In genomic region chr17:24887291-24888080, GRCm38 (mm10) we compare ENCODE assay signal across 8 mouse cellular contexts. TPM values are rescaled to one million over a fixed set of nuclear protein-coding genes. Genes with fewer than 3 reads are reported as not detected.
DNase-seq lines count a peak whose midpoint lies in the region; ATAC-seq and TF ChIP-seq lines count a peak whose summit lies in the region.

No protein-coding gene starts in this region.

- peak overlapping the region; percentile 55 for H3K4me3 ChIP-seq in liver, adult 2 months (ENCODE audit: insufficient read depth, low read depth, low read length)
- H3K4me3 ChIP-seq in bone marrow macrophage, adult 2 months (ENCODE audit: insufficient read depth, low read length), result peak overlapping the region; percentile 92
- peak overlapping the region; percentile 86 for H3K4me3 ChIP-seq in forebrain, postnatal 0 days (ENCODE audit: low read depth, low read length)
- peak overlapping the region; percentile 96 for H3K4me3 ChIP-seq in liver, embryonic 15.5 days (replicated peaks)

- no peak for DNase-seq in liver, adult 2 months (ENCODE audit: extremely low read depth, low read depth, low spot score)
- no peak for DNase-seq in liver
- no peak for DNase-seq in forebrain, postnatal 0 days
- no peak for DNase-seq in left cerebral cortex, adult 11 months (ENCODE audit: low spot score)

- TF ChIP-seq CTCF in liver, adult 2 months (IDR thresholded peaks at IDR 0.05; ENCODE audit: low read depth, low read length), result no peak
- TF ChIP-seq CTCF in bone marrow macrophage, adult 2 months (IDR thresholded peaks at IDR 0.05; ENCODE audit: low read depth, low read length), result no peak
- TF ChIP-seq CTCF in forebrain, postnatal 0 days (IDR thresholded peaks at IDR 0.05; ENCODE audit: low read depth), result no peak

- H3K36me3 ChIP-seq in liver, adult 2 months (ENCODE audit: control insufficient read depth, insufficient read depth, low read length), result peaks cover 3% of the 10 kb centered on the region; the same call in 1 of the 2 replicates
- peaks cover 46% of the 10 kb centered on the region for H3K36me3 ChIP-seq in forebrain, postnatal 0 days (ENCODE audit: insufficient read depth)
- H3K36me3 ChIP-seq in liver, embryonic 15.5 days (replicated peaks), result peaks cover 75% of the 10 kb centered on the region

- peak overlapping the region; percentile 36 for H3K27ac ChIP-seq in liver, adult 2 months (replicated peaks; ENCODE audit: insufficient read depth, low read depth, low read length)
- no peak overlapping the region for H3K27ac ChIP-seq in bone marrow macrophage, adult 2 months (ENCODE audit: insufficient read depth, low read depth, low read length)
- H3K27ac ChIP-seq in forebrain, postnatal 0 days (ENCODE audit: low read depth, low read length), result peak overlapping the region; percentile 84; the same call in 1 of the 2 replicates
- H3K27ac ChIP-seq in liver, embryonic 15.5 days (replicated peaks), result peak overlapping the region; percentile 94

- H3K4me1 ChIP-seq in liver, adult 2 months (ENCODE audit: control insufficient read depth, insufficient read depth, low read length), result peaks cover 22% of the 10 kb centered on the region
- H3K4me1 ChIP-seq in bone marrow macrophage, adult 2 months (ENCODE audit: control insufficient read depth, insufficient read depth, low read length), result peaks cover 9% of the 10 kb centered on the region
- peaks cover 9% of the 10 kb centered on the region for H3K4me1 ChIP-seq in forebrain, postnatal 0 days (ENCODE audit: insufficient read depth)
- H3K4me1 ChIP-seq in liver, embryonic 15.5 days (replicated peaks), result peaks cover 67% of the 10 kb centered on the region

- peak overlapping the region; percentile 92 for H3K4me2 ChIP-seq in forebrain, postnatal 0 days (ENCODE audit: low read depth)
- H3K4me2 ChIP-seq in liver, embryonic 15.5 days, result peak overlapping the region; percentile 84

- peaks cover 15% of the 10 kb centered on the region; the same call in 1 of the 2 replicates for H3K79me2 ChIP-seq in liver, adult 2 months (ENCODE audit: control insufficient read depth, insufficient read depth, low read length)

- 45% methylated on average over 18 of the region's 18 CpGs for WGBS in liver, adult 2 months
- 65% methylated on average over 18 of the region's 18 CpGs for WGBS in forebrain, postnatal 0 days
- 55% methylated on average over 18 of the region's 18 CpGs for WGBS in liver, embryonic 15.5 days (ENCODE audit: insufficient replicate concordance)

- peak overlapping the region; percentile 63 for H3K9ac ChIP-seq in liver, adult 2 months (ENCODE audit: low read depth, low read length)
- peak overlapping the region; percentile 77 for H3K9ac ChIP-seq in forebrain, postnatal 0 days
- H3K9ac ChIP-seq in liver, embryonic 15.5 days, result peak overlapping the region; percentile 96

- H3K27me3 ChIP-seq in liver, adult 2 months (ENCODE audit: control insufficient read depth, insufficient read depth, low read length), result no peaks in the 10 kb centered on the region
- no peaks in the 10 kb centered on the region for H3K27me3 ChIP-seq in forebrain, postnatal 0 days (ENCODE audit: insufficient read depth, low read length)
- H3K27me3 ChIP-seq in liver, embryonic 15.5 days, result no peaks in the 10 kb centered on the region

- no peak for ATAC-seq in forebrain, postnatal 0 days
- ATAC-seq in liver, embryonic 15.5 days (ENCODE audit: insufficient read depth), result no peak
- no peak for ATAC-seq in frontal cortex, adult (ENCODE audit: low TSS enrichment)
- no peak for ATAC-seq in granulocyte monocyte progenitor cell, adult 5-6 weeks (replicated peaks; ENCODE audit: poor library complexity, severe bottlenecking)

- TF ChIP-seq POLR2A in liver, adult 2 months (IDR thresholded peaks at IDR 0.05; ENCODE audit: extremely low read depth, insufficient read depth, low read length), result 0 out of 2 replicates have a peak, but pooled peaks have one; percentile 3
- no peak for TF ChIP-seq POLR2A in bone marrow macrophage, adult 2 months (IDR thresholded peaks at IDR 0.05; ENCODE audit: borderline replicate concordance, low read depth, low read length)

- H3K9me3 ChIP-seq in forebrain, postnatal 0 days (ENCODE audit: low read length), result no peaks in the 10 kb centered on the region
- H3K9me3 ChIP-seq in liver, embryonic 15.5 days (replicated peaks), result no peaks in the 10 kb centered on the region

RNA-seq across cellular contexts. Expression of gene Spsb3, which starts 1.0 kb away (rescaled TPM):
- total RNA-seq in liver, adult 2 months (2014; rRNA removed), result 8.7 and 14.8 TPM in 2 replicates
- polyA plus RNA-seq in liver, adult 2 months (2012; rRNA removed), result 37.5 and 42.4 TPM in 2 replicates
- 20.2 and 21.3 TPM in 2 replicates for polyA plus RNA-seq in bone marrow macrophage, adult 2 months (2012; ENCODE audit: insufficient read depth, insufficient read length, missing spikeins)
- total RNA-seq in forebrain, postnatal 0 days (2014; rRNA removed), result 75.7 and 91.0 TPM in 2 replicates
- polyA plus RNA-seq in forebrain, postnatal 0 days (2015; fragmentation: Nextera tagmentation; extraction: Ambion mirVana), result 89.8 and 97.8 TPM in 2 replicates
- polyA plus RNA-seq in liver, embryonic 15.5 days (2015; fragmentation: Nextera tagmentation; extraction: Ambion mirVana), result 45.2 and 48.4 TPM in 2 replicates
- 15.7 and 29.3 TPM in 2 replicates for total RNA-seq in granulocyte monocyte progenitor cell, adult 5-6 weeks (2014; fragmentation: Nextera tagmentation)
- total RNA-seq in granulocyte monocyte progenitor cell, adult 5-6 weeks (2017), result 10.4 and 15.8 TPM in 2 replicates

RNA-seq across cellular contexts. Expression of gene Nubp2, which starts 1.3 kb away (rescaled TPM):
- 16.2 and 24.7 TPM in 2 replicates for total RNA-seq in liver, adult 2 months (2014; rRNA removed)
- polyA plus RNA-seq in liver, adult 2 months (2012; rRNA removed), result 30.2 and 33.0 TPM in 2 replicates
- 39.0 and 40.3 TPM in 2 replicates for polyA plus RNA-seq in bone marrow macrophage, adult 2 months (2012; ENCODE audit: insufficient read depth, insufficient read length, missing spikeins)
- 40.5 and 50.6 TPM in 2 replicates for total RNA-seq in forebrain, postnatal 0 days (2014; rRNA removed)
- 67.3 and 80.1 TPM in 2 replicates for polyA plus RNA-seq in forebrain, postnatal 0 days (2015; fragmentation: Nextera tagmentation; extraction: Ambion mirVana)
- polyA plus RNA-seq in liver, embryonic 15.5 days (2015; fragmentation: Nextera tagmentation; extraction: Ambion mirVana), result 68.1 and 73.5 TPM in 2 replicates
- total RNA-seq in granulocyte monocyte progenitor cell, adult 5-6 weeks (2014; fragmentation: Nextera tagmentation), result 103 and 108 TPM in 2 replicates
- total RNA-seq in granulocyte monocyte progenitor cell, adult 5-6 weeks (2017), result 42.8 and 48.2 TPM in 2 replicates

RNA-seq across cellular contexts. Expression of gene Eme2, which starts 7.4 kb away (rescaled TPM):
- 19.5 and 20.5 TPM in 2 replicates for total RNA-seq in liver, adult 2 months (2014; rRNA removed)
- 21.0 and 31.2 TPM in 2 replicates for polyA plus RNA-seq in liver, adult 2 months (2012; rRNA removed)
- polyA plus RNA-seq in bone marrow macrophage, adult 2 months (2012; ENCODE audit: insufficient read depth, insufficient read length, missing spikeins), result 5.9 and 7.1 TPM in 2 replicates
- total RNA-seq in forebrain, postnatal 0 days (2014; rRNA removed), result 35.6 and 36.6 TPM in 2 replicates
- 14.7 and 17.9 TPM in 2 replicates for polyA plus RNA-seq in forebrain, postnatal 0 days (2015; fragmentation: Nextera tagmentation; extraction: Ambion mirVana)
- 11.5 and 13.0 TPM in 2 replicates for polyA plus RNA-seq in liver, embryonic 15.5 days (2015; fragmentation: Nextera tagmentation; extraction: Ambion mirVana)
- 8.9 and 15.1 TPM in 2 replicates for total RNA-seq in granulocyte monocyte progenitor cell, adult 5-6 weeks (2014; fragmentation: Nextera tagmentation)
- total RNA-seq in granulocyte monocyte progenitor cell, adult 5-6 weeks (2017), result 12.5 and 14.9 TPM in 2 replicates

RNA-seq across cellular contexts. Expression of gene Mrps34, which starts 7.4 kb away (rescaled TPM):
- total RNA-seq in liver, adult 2 months (2014; rRNA removed), result 47.5 and 53.7 TPM in 2 replicates
- polyA plus RNA-seq in liver, adult 2 months (2012; rRNA removed), result 124 and 149 TPM in 2 replicates
- polyA plus RNA-seq in bone marrow macrophage, adult 2 months (2012; ENCODE audit: insufficient read depth, insufficient read length, missing spikeins), result 25.6 and 34.9 TPM in 2 replicates
- 39.5 and 45.5 TPM in 2 replicates for total RNA-seq in forebrain, postnatal 0 days (2014; rRNA removed)
- 128 and 138 TPM in 2 replicates for polyA plus RNA-seq in forebrain, postnatal 0 days (2015; fragmentation: Nextera tagmentation; extraction: Ambion mirVana)
- polyA plus RNA-seq in liver, embryonic 15.5 days (2015; fragmentation: Nextera tagmentation; extraction: Ambion mirVana), result 52.3 and 52.8 TPM in 2 replicates
- 62.0 and 75.0 TPM in 2 replicates for total RNA-seq in granulocyte monocyte progenitor cell, adult 5-6 weeks (2014; fragmentation: Nextera tagmentation)
- total RNA-seq in granulocyte monocyte progenitor cell, adult 5-6 weeks (2017), result 36.7 and 41.9 TPM in 2 replicates

RNA-seq across cellular contexts. Expression of gene Nme3, which starts 8.8 kb away (rescaled TPM):
- total RNA-seq in liver, adult 2 months (2014; rRNA removed), result 46.6 and 49.1 TPM in 2 replicates
- polyA plus RNA-seq in liver, adult 2 months (2012; rRNA removed), result 69.7 and 72.3 TPM in 2 replicates
- 37.2 and 38.5 TPM in 2 replicates for polyA plus RNA-seq in bone marrow macrophage, adult 2 months (2012; ENCODE audit: insufficient read depth, insufficient read length, missing spikeins)
- total RNA-seq in forebrain, postnatal 0 days (2014; rRNA removed), result 60.1 and 75.7 TPM in 2 replicates
- polyA plus RNA-seq in forebrain, postnatal 0 days (2015; fragmentation: Nextera tagmentation; extraction: Ambion mirVana), result 74.7 and 81.0 TPM in 2 replicates
- polyA plus RNA-seq in liver, embryonic 15.5 days (2015; fragmentation: Nextera tagmentation; extraction: Ambion mirVana), result 53.4 and 60.1 TPM in 2 replicates
- total RNA-seq in granulocyte monocyte progenitor cell, adult 5-6 weeks (2014; fragmentation: Nextera tagmentation), result 18.8 and 22.9 TPM in 2 replicates
- total RNA-seq in granulocyte monocyte progenitor cell, adult 5-6 weeks (2017), result 21.2 and 27.1 TPM in 2 replicates
